Mouse (Mus musculus) heart, embryonic 13.5 days (tissue): ENCODE results near the gene Vwa8. TPM values are rescaled to one million over a fixed set of nuclear protein-coding genes. Genes with fewer than 3 reads are reported as not detected.

Experiments used
- ATAC-seq: fragments of 200-750 bp; cut with Nextera tagmentation; 2 replicates; pipeline ENCODE4 v1.8.0; 2017; ENCODE audit warnings: moderate TSS enrichment; ENCODE audit not compliant: insufficient number of reproducible peaks, low FRiP score, low TSS enrichment; ENCODE audit errors: extremely low read depth
- H3K27ac ChIP-seq: fragments of 300-500 bp; sonication (generic); replicated peaks from 2 replicates; pipeline ENCODE4 v1.5.1; 2015; ENCODE audit warnings: moderate library complexity, mild to moderate bottlenecking, inconsistent platforms
- H3K27me3 ChIP-seq: fragments of 300-500 bp; sonication (generic); replicated peaks from 2 replicates; pipeline ENCODE4 v1.6.1; 2015; ENCODE audit warnings: mild to moderate bottlenecking, inconsistent platforms
- H3K36me3 ChIP-seq: fragments of 300-500 bp; sonication (generic); 2 replicates; pipeline ENCODE4 v1.6.1; 2015; ENCODE audit warnings: mild to moderate bottlenecking, inconsistent platforms
- H3K4me1 ChIP-seq: fragments of 300-500 bp; sonication (generic); 2 replicates; pipeline ENCODE4 v1.6.1; 2015; ENCODE audit warnings: inconsistent platforms
- H3K4me2 ChIP-seq: fragments of 300-500 bp; sonication (generic); 2 replicates; pipeline ENCODE4 v1.6.1; 2015; ENCODE audit warnings: inconsistent platforms, mild to moderate bottlenecking, moderate library complexity
- H3K4me3 ChIP-seq: fragments of 300-500 bp; sonication (generic); 2 replicates; pipeline ENCODE4 v1.5.1; 2015; ENCODE audit warnings: moderate library complexity, mild to moderate bottlenecking, inconsistent platforms
- H3K9ac ChIP-seq: fragments of 300-500 bp; sonication (generic); 2 replicates; pipeline ENCODE4 v1.6.1; 2015; ENCODE audit warnings: inconsistent platforms, mild to moderate bottlenecking, moderate library complexity
- H3K9me3 ChIP-seq: fragments of 300-500 bp; sonication (generic); 2 replicates; pipeline ENCODE4 v1.6.1; 2016; ENCODE audit warnings: inconsistent platforms
- WGBS: fragments of 180-500 bp; shearing (Covaris S2); methylation state at CpG from one replicate; pipeline ENCODE4 v1.1.7; 2015; ENCODE audit warnings: mixed read lengths; 5-methylcytosine and 5-hydroxymethylcytosine counted together
- polyA plus RNA-seq: library from polyadenylated mRNA; unstranded; fragments of >200 nt; fragmentation: Nextera tagmentation; extraction: Ambion mirVana; gene quantifications from 2 replicates; pipeline ENCODE4 v1.2.1, GENCODE M21; 2015

Gene Vwa8
- polyA plus RNA-seq, 1 experiment from 2014 or later = 14.9 TPM

DNA sequence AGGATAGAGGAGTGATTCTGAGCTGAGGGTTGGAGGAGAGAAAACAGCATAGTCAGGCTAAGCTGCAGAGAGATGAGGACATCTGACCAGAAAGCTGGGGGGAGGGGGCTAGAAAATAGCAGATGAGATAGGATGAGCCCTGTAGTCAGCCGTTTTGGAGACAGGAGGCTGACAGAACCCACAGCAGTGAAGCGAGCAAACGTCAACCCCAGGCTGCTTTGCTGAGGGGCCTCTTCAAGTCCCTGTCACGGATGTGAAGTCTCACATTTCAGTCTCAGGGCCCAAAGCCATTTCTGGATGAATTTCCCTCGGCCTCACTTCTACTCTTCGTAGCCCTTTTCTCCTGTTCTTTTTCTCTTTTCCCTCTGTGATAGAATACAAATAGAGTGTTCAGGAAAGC lies 184.5 kb downstream of the Vwa8 start:
- WGBS = 34% methylated on average over 6 of the region's 6 CpGs
- no peak for ATAC-seq
- H3K4me2 ChIP-seq = no peak overlapping the region

DNA sequence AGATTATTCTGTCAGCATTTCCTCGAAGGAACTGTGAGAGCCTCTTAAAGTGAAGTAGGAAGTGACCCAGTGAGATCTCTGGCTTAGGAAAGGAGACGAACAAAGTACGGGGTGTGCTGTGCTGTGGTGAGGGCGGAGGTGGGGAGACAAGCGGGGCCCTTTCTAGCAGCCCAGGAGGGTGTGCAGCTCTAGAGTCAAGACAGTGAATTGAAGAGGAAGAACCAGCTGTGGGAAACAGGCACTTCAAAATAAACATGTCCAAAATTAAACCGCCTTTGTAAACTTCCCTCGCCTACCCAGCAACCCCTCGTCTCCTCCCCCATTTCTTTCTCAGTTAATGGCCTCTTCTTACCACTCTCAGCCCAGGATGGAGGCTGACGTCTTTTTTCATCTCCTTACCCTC lies 185.7 kb downstream of the Vwa8 start:
- Histone ChIP-seq H3K9me3 (no peaks in the 10 kb centered on the region), H3K9ac (no peak overlapping the region), H3K4me1 (peaks cover 9% of the 10 kb centered on the region), H3K27ac (no peak overlapping the region), H3K4me2 (no peak overlapping the region), H3K36me3 (peaks cover 11% of the 10 kb centered on the region), H3K27me3 (no peaks in the 10 kb centered on the region), H3K4me3 (no peak overlapping the region)
- ATAC-seq = no peak
- 45% methylated on average over 9 of the region's 9 CpGs for WGBS

More for the DNA sequence above, 184.5 kb downstream of the Vwa8 start:
- H3K9ac ChIP-seq = no peak overlapping the region
- H3K36me3 ChIP-seq = peaks cover 6% of the 10 kb centered on the region
- peaks cover 9% of the 10 kb centered on the region for H3K4me1 ChIP-seq
- H3K27ac ChIP-seq = no peak overlapping the region
- no peaks in the 10 kb centered on the region for H3K27me3 ChIP-seq
- H3K9me3 ChIP-seq = no peaks in the 10 kb centered on the region
- H3K4me3 ChIP-seq = no peak overlapping the region

DNA sequence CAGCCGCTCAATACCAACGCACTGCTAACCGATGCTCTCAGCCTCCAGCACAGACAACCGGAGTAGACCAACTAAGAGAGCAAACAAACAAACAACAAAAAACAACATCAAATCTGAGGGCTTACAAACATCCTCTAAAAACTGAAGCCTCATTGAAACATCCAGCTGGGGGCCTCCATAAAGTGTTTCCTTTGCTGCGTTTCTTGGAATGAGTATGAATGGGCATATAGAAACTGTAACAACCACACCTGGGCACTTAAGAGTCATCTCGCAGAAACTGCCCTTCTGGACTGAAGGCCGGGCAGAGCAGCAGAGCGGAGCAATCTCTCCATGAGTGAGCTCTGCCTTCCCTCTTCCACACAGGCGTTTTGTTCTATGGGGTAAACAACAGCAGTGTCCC lies 186.7 kb downstream of the Vwa8 start:
- WGBS = 86% methylated on average over 9 of the region's 9 CpGs
- Histone ChIP-seq H3K4me2 (no peak overlapping the region), H3K9me3 (no peaks in the 10 kb centered on the region), H3K4me3 (no peak overlapping the region), H3K36me3 (peaks cover 15% of the 10 kb centered on the region), H3K4me1 (peaks cover 9% of the 10 kb centered on the region), H3K27me3 (no peaks in the 10 kb centered on the region), H3K27ac (no peak overlapping the region), H3K9ac (no peak overlapping the region)
- no peak for ATAC-seq

DNA sequence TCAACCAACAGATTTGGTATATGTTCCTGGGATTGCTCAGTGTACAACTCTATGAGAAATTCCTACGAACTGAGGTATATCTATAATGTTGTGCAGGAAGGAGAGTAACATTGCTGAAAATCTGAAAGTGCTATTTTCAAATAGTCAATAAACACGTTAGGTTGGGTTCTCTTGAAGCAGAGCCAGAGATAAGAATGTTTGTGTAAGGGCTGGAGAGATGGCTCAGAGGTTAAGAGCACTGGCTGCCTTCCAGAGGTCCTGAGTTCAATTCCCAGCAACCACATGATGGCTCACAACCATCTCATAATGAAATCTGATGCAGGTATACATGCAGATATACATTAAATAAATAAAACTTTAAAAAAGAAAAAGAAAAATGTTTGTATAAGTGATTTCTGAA lies 198.3 kb downstream of the Vwa8 start:
- no peak overlapping the region for H3K9ac ChIP-seq
- 48% methylated on average over 2 of the region's 2 CpGs for WGBS
- H3K4me3 ChIP-seq = no peak overlapping the region
- H3K36me3 ChIP-seq = peaks cover 6% of the 10 kb centered on the region; the same call in 1 of the 2 replicates
- H3K4me2 ChIP-seq = no peak overlapping the region
- H3K27me3 ChIP-seq = no peaks in the 10 kb centered on the region
- H3K27ac ChIP-seq = no peak overlapping the region
- H3K9me3 ChIP-seq = no peaks in the 10 kb centered on the region
- no peak for ATAC-seq
- H3K4me1 ChIP-seq = no peaks in the 10 kb centered on the region

DNA sequence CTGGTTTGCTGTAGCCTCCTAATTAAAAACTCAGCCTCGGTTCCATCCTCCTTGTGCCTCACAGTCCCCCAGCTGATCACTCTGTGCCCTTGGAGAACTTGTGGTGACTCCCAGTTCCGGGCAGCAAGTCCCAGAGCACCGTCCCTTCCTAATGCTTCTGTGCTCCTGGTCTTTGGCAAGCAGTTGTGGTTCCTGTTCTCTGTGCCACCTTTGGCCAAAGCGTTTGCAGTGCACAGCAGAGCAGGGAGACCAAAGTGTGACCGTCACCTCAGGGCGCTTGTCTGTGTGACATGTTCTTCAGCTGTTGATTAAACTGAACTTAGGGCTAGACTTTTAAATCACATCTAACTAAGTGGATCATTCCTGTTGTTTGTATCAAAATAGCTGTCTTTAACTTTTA lies 199.1 kb downstream of the Vwa8 start:
- Histone ChIP-seq H3K36me3 (peaks cover 6% of the 10 kb centered on the region; the same call in 1 of the 2 replicates), H3K9ac (no peak overlapping the region)
- ATAC-seq = no peak

DNA sequence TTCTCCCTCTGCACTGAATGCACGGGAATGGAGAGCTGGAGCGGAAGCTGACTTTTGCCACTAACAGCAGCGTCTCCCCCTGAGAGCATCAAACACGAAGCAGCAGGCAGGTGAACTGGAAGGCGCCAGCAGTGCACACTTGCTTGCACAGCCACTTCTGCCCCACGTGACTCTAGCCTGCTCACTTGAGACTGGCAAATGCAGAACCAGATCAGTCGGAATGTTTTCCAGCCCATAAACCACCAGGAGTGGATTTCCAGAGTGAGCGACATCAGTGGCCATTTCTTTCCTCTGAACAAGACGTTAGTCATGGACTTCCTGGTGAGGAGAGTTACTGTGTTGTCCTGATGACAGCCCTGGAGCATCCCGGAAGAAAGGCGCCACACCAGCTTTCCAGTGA lies 200.7 kb downstream of the Vwa8 start:
- ATAC-seq = no peak
- WGBS = 73% methylated on average over 11 of the region's 11 CpGs
- Histone ChIP-seq H3K4me3 (no peak overlapping the region), H3K27me3 (no peaks in the 10 kb centered on the region), H3K4me1 (no peaks in the 10 kb centered on the region), H3K36me3 (peaks cover 6% of the 10 kb centered on the region; the same call in 1 of the 2 replicates), H3K9ac (no peak overlapping the region), H3K27ac (no peak overlapping the region), H3K4me2 (no peak overlapping the region), H3K9me3 (no peaks in the 10 kb centered on the region)

More for the DNA sequence above, 199.1 kb downstream of the Vwa8 start:
- Histone ChIP-seq H3K9me3 (no peaks in the 10 kb centered on the region), H3K4me1 (no peaks in the 10 kb centered on the region), H3K27ac (no peak overlapping the region), H3K4me2 (no peak overlapping the region), H3K27me3 (no peaks in the 10 kb centered on the region), H3K4me3 (no peak overlapping the region)
- WGBS = 74% methylated on average over 6 of the region's 6 CpGs

DNA sequence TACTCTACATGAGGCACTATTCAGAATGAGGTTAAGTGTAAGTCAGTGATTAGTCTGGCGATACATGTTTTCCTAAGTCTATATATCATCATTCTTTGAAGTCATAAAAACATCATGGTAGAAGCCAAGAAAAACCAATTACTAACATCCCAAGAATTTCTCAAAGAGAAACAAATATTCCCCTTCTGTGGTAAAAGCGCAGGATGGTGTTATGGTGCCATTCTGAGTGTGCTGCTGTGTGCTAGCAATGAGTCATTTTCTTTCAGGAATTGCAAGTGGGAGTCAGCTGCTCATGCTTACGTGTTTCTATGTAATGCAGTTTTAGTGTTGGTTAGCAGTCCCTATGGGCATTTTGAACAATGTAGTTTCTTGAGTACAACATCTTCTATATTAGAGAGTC lies 216.8 kb downstream of the Vwa8 start:
- 74% methylated on average over 3 of the region's 3 CpGs for WGBS
- no peaks in the 10 kb centered on the region for H3K27me3 ChIP-seq
- no peaks in the 10 kb centered on the region for H3K4me1 ChIP-seq
- H3K4me2 ChIP-seq = no peak overlapping the region
- H3K27ac ChIP-seq = no peak overlapping the region
- no peak overlapping the region for H3K4me3 ChIP-seq
- H3K36me3 ChIP-seq = peaks cover 15% of the 10 kb centered on the region
- H3K9me3 ChIP-seq = no peaks in the 10 kb centered on the region
- H3K9ac ChIP-seq = no peak overlapping the region
- no peak for ATAC-seq

DNA sequence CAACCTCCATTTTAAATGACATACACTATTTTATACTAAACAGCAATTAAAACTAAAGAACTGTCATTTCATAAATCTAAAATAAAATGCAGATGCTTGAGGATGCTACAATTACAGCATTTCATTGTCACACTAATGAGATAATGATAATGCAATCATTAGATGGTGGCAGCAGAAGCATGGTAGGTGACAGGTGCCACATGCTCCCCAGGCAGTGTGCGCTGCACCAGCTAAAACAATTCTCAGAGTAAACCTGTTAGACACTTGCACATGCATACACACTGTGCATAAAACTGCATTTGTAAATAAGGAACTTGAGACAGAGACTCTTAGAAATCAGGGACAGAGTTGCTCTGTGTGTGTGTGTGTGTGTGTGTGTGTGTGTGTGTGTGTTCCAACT lies 220.7 kb downstream of the Vwa8 start:
- Histone ChIP-seq H3K9ac (no peak overlapping the region), H3K9me3 (no peaks in the 10 kb centered on the region), H3K4me1 (peaks cover 3% of the 10 kb centered on the region), H3K4me3 (no peak overlapping the region), H3K36me3 (peaks cover 2% of the 10 kb centered on the region; the same call in 1 of the 2 replicates), H3K4me2 (no peak overlapping the region), H3K27ac (no peak overlapping the region), H3K27me3 (no peaks in the 10 kb centered on the region)
- WGBS = 100% methylated on average over 1 of the region's 1 CpGs
- no peak for ATAC-seq

DNA sequence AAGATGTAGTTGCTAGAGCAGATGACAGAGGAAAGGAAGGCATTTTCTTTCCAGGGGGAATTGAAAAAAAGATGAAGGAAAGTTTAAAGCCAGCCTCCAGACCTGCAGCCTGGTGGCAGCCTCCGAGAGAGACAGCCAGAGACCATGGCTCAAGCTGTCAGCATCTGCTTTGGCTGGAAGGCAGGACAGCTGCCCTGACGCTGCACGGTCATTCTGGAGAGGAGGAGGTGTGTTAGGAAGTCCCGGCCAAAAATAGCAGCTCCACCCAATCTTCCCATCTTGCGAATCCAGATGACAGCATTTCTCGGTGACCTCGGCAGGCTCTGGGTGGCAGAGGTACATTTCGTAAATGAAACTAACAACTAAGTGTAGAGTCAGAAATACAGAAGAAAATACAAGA lies 225.9 kb downstream of the Vwa8 start:
- Histone ChIP-seq H3K9ac (no peak overlapping the region), H3K36me3 (0 out of 2 replicates have a peak, but pooled peaks cover 2% of the 10 kb centered on the region), H3K4me2 (peak overlapping the region; percentile 18; the same call in 1 of the 2 replicates), H3K4me3 (no peak overlapping the region), H3K27me3 (no peaks in the 10 kb centered on the region), H3K9me3 (no peaks in the 10 kb centered on the region), H3K27ac (0 out of 2 replicates have a peak overlapping the region, but pooled peaks have one; percentile 6), H3K4me1 (peaks cover 20% of the 10 kb centered on the region)
- ATAC-seq = no peak
- WGBS = 47% methylated on average over 8 of the region's 8 CpGs

DNA sequence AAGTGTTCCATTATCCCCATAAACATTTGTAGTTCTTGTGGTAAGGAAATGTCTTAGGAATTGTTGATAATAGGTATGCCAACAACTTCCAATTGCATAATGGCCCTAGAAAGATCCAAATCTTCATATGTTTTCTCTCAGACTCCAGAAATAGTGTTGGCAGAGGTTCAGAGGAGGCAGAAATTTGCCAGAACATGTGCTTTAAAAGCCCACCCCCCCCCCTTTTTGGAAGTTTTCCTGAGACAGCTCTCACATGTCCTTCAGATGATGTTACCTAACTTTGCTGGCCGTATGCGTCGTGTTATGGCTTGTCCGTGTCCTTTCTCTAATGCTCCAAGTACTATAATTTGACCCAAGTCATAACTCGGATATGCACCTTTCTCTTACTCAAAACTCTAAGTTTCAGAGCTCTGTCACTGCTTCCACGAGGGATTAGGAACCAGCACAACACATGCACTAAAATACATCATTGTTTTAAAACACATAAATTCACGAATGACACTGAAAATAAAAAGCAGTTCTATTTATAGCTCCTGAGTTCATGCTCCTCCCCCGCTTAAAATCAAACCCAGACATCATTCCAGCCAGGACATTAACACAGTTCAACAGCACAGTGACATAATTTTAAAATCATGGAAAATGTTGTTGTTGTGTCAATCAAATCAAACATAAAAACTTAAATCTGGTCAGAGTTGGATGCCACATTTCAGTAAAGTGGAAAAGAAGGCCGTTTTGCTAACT lies 227.9 kb downstream of the Vwa8 start:
- no peak for ATAC-seq
- Histone ChIP-seq H3K4me2 (no peak overlapping the region), H3K27me3 (no peaks in the 10 kb centered on the region), H3K9ac (no peak overlapping the region), H3K36me3 (0 out of 2 replicates have a peak, but pooled peaks cover 2% of the 10 kb centered on the region), H3K9me3 (no peaks in the 10 kb centered on the region), H3K4me1 (peaks cover 20% of the 10 kb centered on the region), H3K4me3 (no peak overlapping the region), H3K27ac (peak overlapping the region; percentile 42; the same call in 1 of the 2 replicates)
- 68% methylated on average over 9 of the region's 9 CpGs for WGBS

DNA sequence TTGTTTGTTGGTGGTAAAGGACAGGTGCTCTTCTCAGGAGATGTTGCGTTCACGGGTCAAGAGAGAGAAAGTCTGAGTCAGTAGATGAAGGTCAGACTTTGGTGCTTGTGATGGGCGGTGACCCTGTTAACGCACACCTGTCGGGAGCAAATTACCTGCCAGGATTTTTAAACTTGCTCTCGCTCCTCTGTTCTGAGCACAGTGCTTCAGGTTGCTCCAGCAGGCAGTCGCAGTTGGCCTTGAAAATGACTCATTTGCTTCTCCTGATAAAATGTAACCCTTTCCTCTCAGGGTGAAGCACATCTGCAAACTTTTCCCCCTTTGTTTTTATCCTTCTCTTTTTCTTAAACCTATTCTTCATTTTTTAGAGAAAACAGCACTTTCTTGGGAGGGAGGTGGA lies 234.7 kb downstream of the Vwa8 start:
- H3K27me3 ChIP-seq = no peaks in the 10 kb centered on the region
- H3K4me1 ChIP-seq = peaks cover 15% of the 10 kb centered on the region
- no peak overlapping the region for H3K4me3 ChIP-seq
- no peaks in the 10 kb centered on the region for H3K9me3 ChIP-seq
- H3K36me3 ChIP-seq = no peaks in the 10 kb centered on the region
- ATAC-seq = no peak
- no peak overlapping the region for H3K27ac ChIP-seq
- H3K9ac ChIP-seq = 0 out of 2 replicates have a peak overlapping the region, but pooled peaks have one; percentile 29
- WGBS = 43% methylated on average over 7 of the region's 7 CpGs
- H3K4me2 ChIP-seq = no peak overlapping the region

DNA sequence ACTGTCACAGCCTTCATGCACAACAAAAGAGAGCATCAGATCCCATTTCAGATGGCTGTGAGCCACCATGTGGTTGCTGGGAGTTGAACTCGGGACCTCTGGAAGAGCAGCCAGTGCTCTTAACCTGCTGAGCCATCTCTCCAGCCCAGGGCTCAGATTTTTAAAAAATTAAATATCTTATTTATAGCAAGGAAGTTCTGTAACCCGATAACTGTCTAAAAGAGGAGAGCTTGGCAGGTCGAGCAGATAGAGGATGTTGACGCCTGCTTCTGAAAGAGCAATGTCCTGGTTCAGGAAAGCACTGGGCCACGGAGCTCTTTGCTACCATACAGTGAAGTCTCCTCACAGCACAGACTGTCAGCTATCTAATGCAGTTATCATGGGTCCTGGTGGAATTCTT lies 237.2 kb downstream of the Vwa8 start:
- no peak for ATAC-seq
- Histone ChIP-seq H3K36me3 (no peaks in the 10 kb centered on the region), H3K9ac (no peak overlapping the region), H3K27ac (no peak overlapping the region), H3K4me1 (peaks cover 31% of the 10 kb centered on the region), H3K4me3 (no peak overlapping the region), H3K27me3 (no peaks in the 10 kb centered on the region), H3K4me2 (no peak overlapping the region), H3K9me3 (no peaks in the 10 kb centered on the region)
- 66% methylated on average over 5 of the region's 5 CpGs for WGBS
